Mouse (Mus musculus): ENCODE measurements around the gene Lyg1.

DNA sequence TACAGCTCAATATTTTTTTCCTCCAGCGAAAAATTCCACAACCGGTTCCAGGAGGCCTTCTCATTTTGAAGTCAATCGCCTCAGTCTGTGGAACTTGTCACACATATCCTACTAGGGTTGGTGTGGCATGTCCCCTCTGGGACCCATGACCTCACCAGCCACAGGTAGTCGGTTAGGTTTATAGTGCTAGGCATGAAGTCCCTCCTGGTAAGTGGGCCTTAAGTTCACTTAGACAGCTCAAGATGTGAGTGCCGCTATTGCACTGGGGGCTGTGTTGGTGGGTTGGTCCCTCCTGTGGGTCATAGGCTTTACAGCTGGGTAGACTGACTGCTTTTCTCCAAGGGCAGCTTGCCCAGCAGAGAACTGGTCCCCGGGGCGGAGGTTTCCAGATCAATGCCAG lies 19.7 kb upstream of the Lyg1 start:
- TF ChIP-seq ZC3H11A (IDR thresholded peaks at IDR 0.05; ENCODE audit: borderline replicate concordance, low read depth, low read length) (no peak), CHD2 (IDR thresholded peaks at IDR 0.05; ENCODE audit: low read depth, low read length) (no peak), HCFC1 (IDR thresholded peaks at IDR 0.05; ENCODE audit: borderline replicate concordance, insufficient read depth, low read length) (no peak)
